Mouse (Mus musculus) G1E (cell line): ENCODE results near the gene Ankrd35. TPM values are rescaled to one million over a fixed set of nuclear protein-coding genes. Genes with fewer than 3 reads are reported as not detected.
A peak's percentile ranks its signal among the peaks of the same experiment; 100 is the strongest.
"Not testable (repeated sequence)": the region's sequence is repeated elsewhere in the genome, so short reads cannot be mapped to it uniquely, and the experiment has no call there.

Experiments
- ATAC-seq: 2 replicates; pipeline ENCODE4 v1.8.0; 2016; ENCODE audit warnings: mild to moderate bottlenecking; ENCODE audit not compliant: insufficient number of reproducible peaks, poor library complexity, low FRiP score, severe bottlenecking; ENCODE audit errors: extremely low read depth
- DNase-seq: peaks from one replicate; pipeline ENCODE4 v3.0.0; 2012; ENCODE audit warnings: low spot score
- H3K27me3 ChIP-seq: 2 replicates; pipeline ENCODE4 v1.6.1; 2012; ENCODE audit warnings: mild to moderate bottlenecking, low read length, inconsistent platforms; ENCODE audit not compliant: insufficient read depth
- H3K36me3 ChIP-seq: replicated peaks from 2 replicates; pipeline ENCODE3; 2012; ENCODE audit warnings: mild to moderate bottlenecking, inconsistent platforms
- H3K4me1 ChIP-seq: 2 replicates; pipeline ENCODE4 v1.6.1; 2012; ENCODE audit warnings: low read depth, low read length, inconsistent platforms, mixed read lengths; ENCODE audit not compliant: insufficient read depth
- H3K4me3 ChIP-seq: 2 replicates; pipeline ENCODE4 v1.5.1; 2012; ENCODE audit warnings: low read depth, mild to moderate bottlenecking, inconsistent platforms, low read length, moderate library complexity, mixed read lengths
- H3K9me3 ChIP-seq: replicated peaks from 2 replicates; pipeline ENCODE4 v1.6.1; 2012; ENCODE audit warnings: inconsistent platforms
- CTCF ChIP-seq: IDR thresholded peaks from 2 replicates; pipeline ENCODE4 v1.5.1; 2012; ENCODE audit warnings: low read depth, low read length, inconsistent platforms, mixed read lengths
- GATA1 ChIP-seq: IDR thresholded peaks from 2 replicates; pipeline ENCODE4 v1.6.1; 2012; ENCODE audit warnings: borderline replicate concordance, low read length, inconsistent platforms, mixed read lengths
- GATA2 ChIP-seq: IDR thresholded peaks from 2 replicates; pipeline ENCODE4 v1.6.1; 2012; ENCODE audit warnings: low read depth, low read length, inconsistent platforms, borderline replicate concordance
- POLR2AphosphoS5 ChIP-seq: IDR thresholded peaks from 2 replicates; pipeline ENCODE4 v1.6.1; 2012; ENCODE audit warnings: low read depth, low read length, inconsistent platforms; ENCODE audit not compliant: insufficient replicate concordance
- TAL1 ChIP-seq: conservative IDR thresholded peaks from 2 replicates; pipeline ENCODE4 v1.6.1; 2012; ENCODE audit warnings: low read depth, low read length, inconsistent platforms, mixed read lengths
- polyA plus RNA-seq: library from polyadenylated mRNA; stranded (reverse); fragments of >175 nt; gene quantifications from 2 replicates; pipeline ENCODE4 v1.2.3, GENCODE M21; 2012
- total RNA-seq, 2 experiments: library from RNA; stranded (forward) in 1 of 2; stranded (reverse) in 1 of 2; fragments of 200-1000 nt in 1 of 2; fragments of >200 nt in 1 of 2; fragmentation: Nextera tagmentation in 1 of 2; gene quantifications; 2 replicates each; pipeline ENCODE4 v1.2.3; 2014 to 2017

Ankrd35 gene
- total and polyA plus RNA-seq, 3 experiments: not detected

- Histone ChIP-seq H3K9me3 (no peaks in the 10 kb centered on the region), H3K27me3 (peaks cover 32% of the 10 kb centered on the region), H3K4me3 (no peak overlapping the region), H3K36me3 (no peaks in the 10 kb centered on the region), H3K4me1 (peaks cover 18% of the 10 kb centered on the region)
- no peak for ATAC-seq
- DNase-seq: no peak
- TF ChIP-seq POLR2AphosphoS5: no peak
- TF ChIP-seq GATA2: no peak
- no peak for TF ChIP-seq TAL1
- TF ChIP-seq CTCF: no peak
Measured at GRCm38 (mm10) chr3:96678456-96678855, 8.5 kb downstream of the Ankrd35 start.

- H3K9me3 ChIP-seq: no peaks in the 10 kb centered on the region
- H3K27me3 ChIP-seq: peaks cover 33% of the 10 kb centered on the region
- H3K4me3 ChIP-seq: no peak overlapping the region
- no peaks in the 10 kb centered on the region for H3K36me3 ChIP-seq
- ATAC-seq (peak; percentile 57), DNase-seq (no peak)
- H3K4me1 ChIP-seq: peaks cover 18% of the 10 kb centered on the region
- no peak for TF ChIP-seq GATA1
- no peak for TF ChIP-seq CTCF
- no peak for TF ChIP-seq POLR2AphosphoS5
- no peak for TF ChIP-seq TAL1
- no peak for TF ChIP-seq GATA2
Measured at GRCm38 (mm10) chr3:96679159-96679674, 9.3 kb downstream of the Ankrd35 start.

- no peak for DNase-seq
- Histone ChIP-seq H3K36me3 (no peaks in the 10 kb centered on the region), H3K27me3 (peaks cover 39% of the 10 kb centered on the region), H3K4me1 (peaks cover 14% of the 10 kb centered on the region), H3K4me3 (no peak overlapping the region), H3K9me3 (no peaks in the 10 kb centered on the region)
- no peak for ATAC-seq
- TF ChIP-seq POLR2AphosphoS5 (no peak), GATA1 (no peak), TAL1 (no peak), GATA2 (no peak), CTCF (no peak)
Measured at GRCm38 (mm10) chr3:96680269-96680956, 10.5 kb downstream of the Ankrd35 start.

- ATAC-seq: no peak
- TF ChIP-seq GATA2 (no peak), POLR2AphosphoS5 (no peak), CTCF (no peak), GATA1 (no peak), TAL1 (no peak)
- H3K9me3 ChIP-seq: no peaks in the 10 kb centered on the region
- no peaks in the 10 kb centered on the region for H3K36me3 ChIP-seq
- peaks cover 10% of the 10 kb centered on the region; the same call in 1 of the 2 replicates for H3K4me1 ChIP-seq
- peaks cover 33% of the 10 kb centered on the region for H3K27me3 ChIP-seq
- no peak for DNase-seq
- no peak overlapping the region for H3K4me3 ChIP-seq
Measured at GRCm38 (mm10) chr3:96683496-96683895, 13.6 kb downstream of the Ankrd35 start.

- peaks cover 32% of the 10 kb centered on the region for H3K27me3 ChIP-seq
- no peak for TF ChIP-seq CTCF
- no peak for TF ChIP-seq POLR2AphosphoS5
- no peaks in the 10 kb centered on the region for H3K9me3 ChIP-seq
- DNase-seq (no peak), ATAC-seq (no peak)
- no peaks in the 10 kb centered on the region for H3K36me3 ChIP-seq
- H3K4me1 ChIP-seq: peaks cover 8% of the 10 kb centered on the region; the same call in 1 of the 2 replicates
- H3K4me3 ChIP-seq: no peak overlapping the region
Measured at GRCm38 (mm10) chr3:96684151-96684821, 14.4 kb downstream of the Ankrd35 start.

GRCm38 (mm10) chr3:96684822-96685156 is 14.9 kb downstream of the Ankrd35 start:
- no peak for DNase-seq
- H3K27me3 ChIP-seq: peaks cover 34% of the 10 kb centered on the region
- ATAC-seq: no peak
- no peaks in the 10 kb centered on the region for H3K36me3 ChIP-seq
- H3K9me3 ChIP-seq: no peaks in the 10 kb centered on the region
- H3K4me3 ChIP-seq: no peak overlapping the region
- no peak for TF ChIP-seq CTCF
- no peak for TF ChIP-seq GATA1
- TF ChIP-seq POLR2AphosphoS5: no peak
- no peak for TF ChIP-seq TAL1
- TF ChIP-seq GATA2: no peak
- H3K4me1 ChIP-seq: peaks cover 3% of the 10 kb centered on the region; the same call in 1 of the 2 replicates

- not testable (repeated sequence) for ATAC-seq, H3K9me3 ChIP-seq, H3K36me3 ChIP-seq, H3K4me3 ChIP-seq, H3K4me1 ChIP-seq, DNase-seq
- H3K27me3 ChIP-seq: peaks cover 29% of the 10 kb centered on the region
Measured at GRCm38 (mm10) chr3:96686057-96686456, 16.1 kb downstream of the Ankrd35 start.
